ENCODE assay signal across 16 mouse cellular contexts in genomic region chr13:24999538-24999937, GRCm38 (mm10). TPM values are rescaled to one million over a fixed set of nuclear protein-coding genes. Genes with fewer than 3 reads are reported as not detected.
"Had no signal": no experiment of that assay in that cellular context is flagged by ENCODE, and none has a peak within 500 bp of the region (broad histone marks: within the 10 kb centered on the region; RNA-seq: fewer than 3 reads in every experiment).

No protein-coding gene starts in this region.

- H3K27ac ChIP-seq: hindbrain, embryonic 15.5 days; kidney, embryonic 15.5 days; limb, embryonic 15.5 days; lung, embryonic 15.5 days; macrophage; midbrain, embryonic 12.5 days had no signal

- H3K9ac ChIP-seq: hindbrain, embryonic 15.5 days; kidney, embryonic 15.5 days; limb, embryonic 15.5 days; lung, embryonic 15.5 days; midbrain, embryonic 12.5 days had no signal

- H3K4me1 ChIP-seq: hindbrain, embryonic 15.5 days; kidney, embryonic 15.5 days; limb, embryonic 15.5 days; lung, embryonic 15.5 days; midbrain, embryonic 12.5 days had no signal

- H3K4me3 ChIP-seq: hindbrain, embryonic 15.5 days; kidney, embryonic 15.5 days; limb, embryonic 15.5 days; lung, embryonic 15.5 days; midbrain, embryonic 12.5 days had no signal

- H3K4me2 ChIP-seq: hindbrain, embryonic 15.5 days; kidney, embryonic 15.5 days; limb, embryonic 15.5 days; lung, embryonic 15.5 days; midbrain, embryonic 12.5 days had no signal

- H3K27me3 ChIP-seq: hindbrain, embryonic 15.5 days; kidney, embryonic 15.5 days; limb, embryonic 15.5 days; lung, embryonic 15.5 days; midbrain, embryonic 12.5 days had no signal

- DNase-seq: kidney, adult 2 months; kidney, postnatal 25 days; layer of hippocampus, postnatal 36 days; lung, postnatal 14 days; right cerebral cortex, adult 18-20 months; right cerebral cortex, postnatal 25 days; thymus, adult 2 months; thymus, postnatal 25 days had no signal

- H3K9me3 ChIP-seq: hindbrain, embryonic 15.5 days; kidney, embryonic 15.5 days; limb, embryonic 15.5 days; lung, embryonic 15.5 days; midbrain, embryonic 12.5 days had no signal

RNA-seq across cellular contexts. Expression of gene Dcdc2a, which starts 56.3 kb away (rescaled TPM):
- total RNA-seq: megakaryocyte-erythroid progenitor cell, adult 5-6 weeks had no signal
- polyA plus RNA-seq: macrophage; small intestine, adult 2 months had no signal
